ENCODE assay signal across 12 mouse cellular contexts in genomic region chr16:95602504-95602903, GRCm38 (mm10). TPM values are rescaled to one million over a fixed set of nuclear protein-coding genes. Genes with fewer than 3 reads are reported as not detected.
DNase-seq lines count a peak whose midpoint lies in the region; ATAC-seq and TF ChIP-seq lines count a peak whose summit lies in the region.
"Had no signal": no experiment of that assay in that cellular context is flagged by ENCODE, and none has a peak within 500 bp of the region (broad histone marks: within the 10 kb centered on the region; RNA-seq: fewer than 3 reads in every experiment).

No protein-coding gene starts in this region.

- no peaks in the 10 kb centered on the region for H3K27me3 ChIP-seq in hindbrain, embryonic 12.5 days
- no peaks in the 10 kb centered on the region for H3K27me3 ChIP-seq in hindbrain, postnatal 0 days (ENCODE audit: insufficient read depth, low read length)
- H3K27me3 ChIP-seq in midbrain, embryonic 11.5 days (ENCODE audit: control insufficient read depth, insufficient read depth, low read length) = no peaks in the 10 kb centered on the region
- no peaks in the 10 kb centered on the region for H3K27me3 ChIP-seq in midbrain, embryonic 15.5 days (replicated peaks)
- 0 out of 2 replicates have a peak, but pooled peaks cover 9% of the 10 kb centered on the region for H3K27me3 ChIP-seq in embryonic facial prominence, embryonic 15.5 days
- no peaks in the 10 kb centered on the region for H3K27me3 ChIP-seq in limb, embryonic 15.5 days
- H3K27me3 ChIP-seq in stomach, postnatal 0 days (ENCODE audit: control insufficient read depth, insufficient read depth, low read length) = no peaks in the 10 kb centered on the region

- no peak overlapping the region for H3K27ac ChIP-seq in hindbrain, embryonic 12.5 days
- no peak overlapping the region for H3K27ac ChIP-seq in hindbrain, postnatal 0 days
- 0 out of 2 replicates have a peak overlapping the region, but pooled peaks have one; percentile 8 for H3K27ac ChIP-seq in midbrain, embryonic 11.5 days (ENCODE audit: low read depth, low read length)
- no peak overlapping the region for H3K27ac ChIP-seq in midbrain, embryonic 15.5 days
- peak overlapping the region; percentile 59 for H3K27ac ChIP-seq in embryonic facial prominence, embryonic 15.5 days (replicated peaks)
- H3K27ac ChIP-seq in limb, embryonic 15.5 days = peak overlapping the region; percentile 83
- H3K27ac ChIP-seq in stomach, postnatal 0 days (replicated peaks) = no peak overlapping the region
- H3K27ac ChIP-seq: hindbrain, embryonic 14.5 days had no signal

- TF ChIP-seq CTCF in hindbrain, postnatal 0 days (IDR thresholded peaks at IDR 0.05; ENCODE audit: low read depth) = no peak
- no peak for TF ChIP-seq CTCF in stomach, postnatal 0 days (IDR thresholded peaks at IDR 0.05; ENCODE audit: low read depth)

- peaks cover 22% of the 10 kb centered on the region for H3K4me1 ChIP-seq in hindbrain, embryonic 12.5 days
- no peaks in the 10 kb centered on the region for H3K4me1 ChIP-seq in hindbrain, postnatal 0 days (ENCODE audit: insufficient read depth, low read length)
- peaks cover 5% of the 10 kb centered on the region for H3K4me1 ChIP-seq in midbrain, embryonic 11.5 days (ENCODE audit: control insufficient read depth, insufficient read depth, low read length)
- peaks cover 12% of the 10 kb centered on the region for H3K4me1 ChIP-seq in midbrain, embryonic 15.5 days
- H3K4me1 ChIP-seq in embryonic facial prominence, embryonic 15.5 days = peaks cover 22% of the 10 kb centered on the region
- peaks cover 17% of the 10 kb centered on the region for H3K4me1 ChIP-seq in limb, embryonic 15.5 days
- no peaks in the 10 kb centered on the region for H3K4me1 ChIP-seq in stomach, postnatal 0 days (replicated peaks; ENCODE audit: control insufficient read depth, insufficient read depth)

- no peak for DNase-seq in hindbrain, postnatal 0 days (ENCODE audit: low spot score)
- peak; percentile 82 for DNase-seq in midbrain, embryonic 11.5 days (ENCODE audit: low spot score, missing footprints)
- DNase-seq in stomach, postnatal 0 days (ENCODE audit: low spot score) = no peak
- DNase-seq: B cell, adult 2 months; cerebellum, adult 11-12 months; kidney, adult 11 months had no signal

- H3K36me3 ChIP-seq in hindbrain, embryonic 12.5 days = no peaks in the 10 kb centered on the region
- H3K36me3 ChIP-seq in hindbrain, postnatal 0 days (ENCODE audit: insufficient read depth, low read length) = no peaks in the 10 kb centered on the region
- no peaks in the 10 kb centered on the region for H3K36me3 ChIP-seq in midbrain, embryonic 11.5 days (ENCODE audit: control insufficient read depth, insufficient read depth, low read length)
- no peaks in the 10 kb centered on the region for H3K36me3 ChIP-seq in midbrain, embryonic 15.5 days (replicated peaks)
- H3K36me3 ChIP-seq in embryonic facial prominence, embryonic 15.5 days = no peaks in the 10 kb centered on the region
- no peaks in the 10 kb centered on the region for H3K36me3 ChIP-seq in limb, embryonic 15.5 days
- no peaks in the 10 kb centered on the region for H3K36me3 ChIP-seq in stomach, postnatal 0 days (ENCODE audit: control insufficient read depth, insufficient read depth, low read length)

- H3K4me3 ChIP-seq in hindbrain, embryonic 12.5 days = no peak overlapping the region
- no peak overlapping the region for H3K4me3 ChIP-seq in hindbrain, postnatal 0 days (ENCODE audit: low read length)
- H3K4me3 ChIP-seq in midbrain, embryonic 11.5 days (ENCODE audit: low read depth, low read length) = no peak overlapping the region
- H3K4me3 ChIP-seq in midbrain, embryonic 15.5 days = no peak overlapping the region
- no peak overlapping the region for H3K4me3 ChIP-seq in embryonic facial prominence, embryonic 15.5 days (replicated peaks)
- no peak overlapping the region for H3K4me3 ChIP-seq in limb, embryonic 15.5 days
- H3K4me3 ChIP-seq in stomach, postnatal 0 days (ENCODE audit: low read depth, low read length) = no peak overlapping the region

- 27% methylated on average over 5 of the region's 5 CpGs for WGBS in hindbrain, embryonic 12.5 days
- 26% methylated on average over 5 of the region's 5 CpGs for WGBS in hindbrain, postnatal 0 days
- WGBS in midbrain, embryonic 11.5 days = 44% methylated on average over 5 of the region's 5 CpGs
- 28% methylated on average over 5 of the region's 5 CpGs for WGBS in midbrain, embryonic 15.5 days
- WGBS in embryonic facial prominence, embryonic 15.5 days = 19% methylated on average over 5 of the region's 5 CpGs
- 13% methylated on average over 5 of the region's 5 CpGs for WGBS in limb, embryonic 15.5 days
- WGBS in stomach, postnatal 0 days = 29% methylated on average over 5 of the region's 5 CpGs

- no peak overlapping the region for H3K9ac ChIP-seq in hindbrain, embryonic 12.5 days
- no peak overlapping the region for H3K9ac ChIP-seq in hindbrain, postnatal 0 days (replicated peaks; ENCODE audit: low read length)
- H3K9ac ChIP-seq in midbrain, embryonic 11.5 days (ENCODE audit: low read length) = no peak overlapping the region
- no peak overlapping the region for H3K9ac ChIP-seq in midbrain, embryonic 15.5 days
- no peak overlapping the region for H3K9ac ChIP-seq in embryonic facial prominence, embryonic 15.5 days
- H3K9ac ChIP-seq in limb, embryonic 15.5 days = no peak overlapping the region
- H3K9ac ChIP-seq in stomach, postnatal 0 days (ENCODE audit: low read length) = no peak overlapping the region
- H3K9ac ChIP-seq: hindbrain, embryonic 14.5 days had no signal

- peak; percentile 27; the same call in 1 of the 2 replicates for ATAC-seq in hindbrain, embryonic 12.5 days (ENCODE audit: low FRiP score)
- ATAC-seq in hindbrain, postnatal 0 days = no peak
- 0 out of 2 replicates have a peak, but pooled peaks have one; percentile 14 for ATAC-seq in midbrain, embryonic 11.5 days (ENCODE audit: low FRiP score)
- no peak for ATAC-seq in midbrain, embryonic 15.5 days (replicated peaks)
- ATAC-seq in embryonic facial prominence, embryonic 15.5 days (ENCODE audit: insufficient number of reproducible peaks, low FRiP score, low TSS enrichment, low read depth) = no peak; the same call in 1 of the 2 replicates
- peak; percentile 58; the same call in 1 of the 2 replicates for ATAC-seq in limb, embryonic 15.5 days (ENCODE audit: insufficient number of reproducible peaks, low FRiP score, low TSS enrichment, low read depth)
- ATAC-seq in stomach, postnatal 0 days (ENCODE audit: low FRiP score, low TSS enrichment) = no peak
- ATAC-seq in megakaryocyte-erythroid progenitor cell, adult 5-6 weeks (replicated peaks; ENCODE audit: low FRiP score, low TSS enrichment, poor library complexity, severe bottlenecking) = no peak

- no peaks in the 10 kb centered on the region for H3K9me3 ChIP-seq in hindbrain, embryonic 12.5 days (replicated peaks)
- no peaks in the 10 kb centered on the region for H3K9me3 ChIP-seq in hindbrain, postnatal 0 days (ENCODE audit: low read length)
- no peaks in the 10 kb centered on the region for H3K9me3 ChIP-seq in midbrain, embryonic 11.5 days (ENCODE audit: control insufficient read depth, low read length)
- H3K9me3 ChIP-seq in midbrain, embryonic 15.5 days = no peaks in the 10 kb centered on the region
- H3K9me3 ChIP-seq in embryonic facial prominence, embryonic 15.5 days (replicated peaks) = no peaks in the 10 kb centered on the region
- H3K9me3 ChIP-seq in limb, embryonic 15.5 days = no peaks in the 10 kb centered on the region
- H3K9me3 ChIP-seq in stomach, postnatal 0 days (ENCODE audit: control insufficient read depth, low read length) = no peaks in the 10 kb centered on the region

- no peak for TF ChIP-seq EP300 in stomach, postnatal 0 days (optimal IDR thresholded peaks at IDR 0.05)

- H3K4me2 ChIP-seq in hindbrain, embryonic 12.5 days (replicated peaks) = no peak overlapping the region
- no peak overlapping the region for H3K4me2 ChIP-seq in hindbrain, postnatal 0 days (ENCODE audit: low read depth, low read length)
- no peak overlapping the region for H3K4me2 ChIP-seq in midbrain, embryonic 11.5 days
- H3K4me2 ChIP-seq in midbrain, embryonic 15.5 days = no peak overlapping the region
- no peak overlapping the region for H3K4me2 ChIP-seq in embryonic facial prominence, embryonic 15.5 days (replicated peaks)
- H3K4me2 ChIP-seq in limb, embryonic 15.5 days = no peak overlapping the region
- no peak overlapping the region for H3K4me2 ChIP-seq in stomach, postnatal 0 days (replicated peaks; ENCODE audit: low read depth)
- H3K4me2 ChIP-seq: hindbrain, embryonic 14.5 days had no signal

RNA-seq across cellular contexts. Expression of gene Erg, which starts 16.1 kb away (rescaled TPM):
- 7.3 and 7.8 TPM in 2 replicates for polyA plus RNA-seq in hindbrain, embryonic 12.5 days (2016; fragmentation: Nextera tagmentation; extraction: Ambion mirVana)
- total RNA-seq in hindbrain, postnatal 0 days (2014; rRNA removed) = 3.8 and 7.0 TPM in 2 replicates
- polyA plus RNA-seq in hindbrain, postnatal 0 days (2015; fragmentation: Nextera tagmentation; extraction: Ambion mirVana) = 2.5 TPM in 2 replicates
- 1.1 and 2.6 TPM in 2 replicates for polyA plus RNA-seq in midbrain, embryonic 11.5 days (2014; fragmentation: Nextera tagmentation; extraction: Ambion mirVana)
- polyA plus RNA-seq in midbrain, embryonic 15.5 days (2015; fragmentation: Nextera tagmentation; extraction: Ambion mirVana) = 2.6 and 2.8 TPM in 2 replicates
- polyA plus RNA-seq in embryonic facial prominence, embryonic 15.5 days (2015; fragmentation: Nextera tagmentation; extraction: Ambion mirVana) = 14.1 and 17.7 TPM in 2 replicates
- 22.9 and 26.2 TPM in 2 replicates for polyA plus RNA-seq in limb, embryonic 15.5 days (2015; fragmentation: Nextera tagmentation; extraction: Ambion mirVana)
- 1.3 and 2.1 TPM in 2 replicates for polyA plus RNA-seq in stomach, postnatal 0 days (2015; fragmentation: Nextera tagmentation; extraction: Ambion mirVana)
- total RNA-seq in megakaryocyte-erythroid progenitor cell, adult 5-6 weeks (2014; fragmentation: Nextera tagmentation) = 6.8 and 13.7 TPM in 2 replicates
- 10.9 and 35.8 TPM in 2 replicates for total RNA-seq in megakaryocyte-erythroid progenitor cell, adult 5-6 weeks (2017)

Comparison
In these comparisons a context has a peak if more than half of its experiments do, and no peak if none do; other contexts are left out.
1. ATAC-seq: peak in hindbrain, embryonic 12.5 days (single experiment), midbrain, embryonic 11.5 days (single experiment) and limb, embryonic 15.5 days (single experiment); none in hindbrain, postnatal 0 days (single experiment), midbrain, embryonic 15.5 days (single experiment), embryonic facial prominence, embryonic 15.5 days (single experiment), stomach, postnatal 0 days (single experiment) and megakaryocyte-erythroid progenitor cell, adult 5-6 weeks (single experiment).
2. H3K27ac ChIP-seq: peak in midbrain, embryonic 11.5 days (single experiment), embryonic facial prominence, embryonic 15.5 days (single experiment) and limb, embryonic 15.5 days (single experiment); none in hindbrain, embryonic 12.5 days (single experiment), hindbrain, postnatal 0 days (single experiment), midbrain, embryonic 15.5 days (single experiment) and stomach, postnatal 0 days (single experiment).